Mouse (Mus musculus): ENCODE measurements around the gene Rmnd1. TPM values are rescaled to one million over a fixed set of nuclear protein-coding genes. Genes with fewer than 3 reads are reported as not detected.
"Not testable (repeated sequence)": the region's sequence is repeated elsewhere in the genome, so short reads cannot be mapped to it uniquely, and the experiment has no call there.

Rmnd1 gene
- polyA plus RNA-seq, 1 experiment from 2014 or later: 43.1 TPM

- no peaks in the 10 kb centered on the region for H3K27me3 ChIP-seq (ENCODE audit: control insufficient read depth, insufficient read depth, low read length)
- no peak overlapping the region for H3K9ac ChIP-seq (ENCODE audit: low read length)
- no peaks in the 10 kb centered on the region for H3K4me1 ChIP-seq (ENCODE audit: control insufficient read depth, insufficient read depth, low read length)
- H3K4me2 ChIP-seq (ENCODE audit: low read depth, low read length): no peak overlapping the region
- peaks cover 2% of the 10 kb centered on the region; the same call in 1 of the 2 replicates for H3K36me3 ChIP-seq (ENCODE audit: control insufficient read depth, insufficient read depth, low read length)
- no peak overlapping the region for H3K27ac ChIP-seq (ENCODE audit: low read length)
- 75% methylated on average over 4 of the region's 4 CpGs for WGBS
- no peak overlapping the region for H3K4me3 ChIP-seq (replicated peaks; ENCODE audit: low read length)
- no peak for ATAC-seq (ENCODE audit: insufficient read depth, low FRiP score)
- no peaks in the 10 kb centered on the region for H3K9me3 ChIP-seq (replicated peaks; ENCODE audit: control insufficient read depth, low read length)
Measured at GRCm38 (mm10) chr10:4456409-4456808, 24.2 kb upstream of the Rmnd1 start.

- H3K4me2 ChIP-seq (ENCODE audit: low read depth, low read length): no peak overlapping the region
- no peaks in the 10 kb centered on the region for H3K27me3 ChIP-seq (ENCODE audit: control insufficient read depth, insufficient read depth, low read length)
- peaks cover 4% of the 10 kb centered on the region for H3K36me3 ChIP-seq (ENCODE audit: control insufficient read depth, insufficient read depth, low read length)
- no peak overlapping the region for H3K27ac ChIP-seq (ENCODE audit: low read length)
- H3K4me3 ChIP-seq (replicated peaks; ENCODE audit: low read length): no peak overlapping the region
- H3K9me3 ChIP-seq (replicated peaks; ENCODE audit: control insufficient read depth, low read length): no peaks in the 10 kb centered on the region
- WGBS: 89% methylated on average over 3 of the region's 3 CpGs
- no peak for ATAC-seq (ENCODE audit: insufficient read depth, low FRiP score)
- peaks cover 14% of the 10 kb centered on the region for H3K4me1 ChIP-seq (ENCODE audit: control insufficient read depth, insufficient read depth, low read length)
- H3K9ac ChIP-seq (ENCODE audit: low read length): no peak overlapping the region
Measured at GRCm38 (mm10) chr10:4435416-4435815, 3.2 kb upstream of the Rmnd1 start.

DNA sequence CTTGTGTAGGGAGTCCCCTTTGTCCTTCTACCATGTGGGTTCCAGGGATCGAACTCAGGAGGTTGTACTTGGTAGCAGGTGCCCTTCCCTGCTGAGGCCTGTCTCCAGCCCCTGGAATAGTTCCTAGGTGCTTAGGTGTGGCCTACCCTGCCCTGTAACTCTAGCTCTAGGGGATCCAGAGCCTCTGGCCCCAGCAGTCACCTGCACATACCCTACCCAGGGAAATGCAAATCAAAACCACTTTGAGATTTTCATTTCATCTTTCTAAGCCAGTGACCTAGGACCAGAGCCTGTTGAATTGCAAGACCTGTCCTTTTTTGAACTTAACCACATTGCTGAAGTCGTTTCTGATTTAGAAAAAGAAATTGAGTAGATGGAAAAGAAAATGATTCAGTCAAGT, 1.7 kb upstream of the Rmnd1 start:
- not testable (repeated sequence) for H3K9me3 ChIP-seq (replicated peaks; ENCODE audit: control insufficient read depth, low read length); ATAC-seq (ENCODE audit: insufficient read depth, low FRiP score); H3K4me3 ChIP-seq (replicated peaks; ENCODE audit: low read length); H3K9ac ChIP-seq (ENCODE audit: low read length); H3K36me3 ChIP-seq (ENCODE audit: control insufficient read depth, insufficient read depth, low read length); H3K27me3 ChIP-seq (ENCODE audit: control insufficient read depth, insufficient read depth, low read length); H3K27ac ChIP-seq (ENCODE audit: low read length)
- 82% methylated on average over 2 of the region's 2 CpGs for WGBS
- Histone ChIP-seq H3K4me2 (ENCODE audit: low read depth, low read length) (0 out of 2 replicates have a peak overlapping the region, but pooled peaks have one; percentile 55), H3K4me1 (ENCODE audit: control insufficient read depth, insufficient read depth, low read length) (peaks cover 14% of the 10 kb centered on the region)

GRCm38 (mm10) chr10:4432996-4433755, 988 bp upstream of the Rmnd1 start:
- Histone ChIP-seq H3K4me2 (ENCODE audit: low read depth, low read length) (peak overlapping the region; percentile 55), H3K27ac (ENCODE audit: low read length) (peak overlapping the region; percentile 93), H3K4me1 (ENCODE audit: control insufficient read depth, insufficient read depth, low read length) (peaks cover 14% of the 10 kb centered on the region), H3K36me3 (ENCODE audit: control insufficient read depth, insufficient read depth, low read length) (peaks cover 3% of the 10 kb centered on the region), H3K27me3 (ENCODE audit: control insufficient read depth, insufficient read depth, low read length) (no peaks in the 10 kb centered on the region), H3K9me3 (replicated peaks; ENCODE audit: control insufficient read depth, low read length) (no peaks in the 10 kb centered on the region), H3K9ac (ENCODE audit: low read length) (peak overlapping the region; percentile 72), H3K4me3 (replicated peaks; ENCODE audit: low read length) (peak overlapping the region; percentile 64)
- 8% methylated on average over 19 of the region's 19 CpGs for whole genome bisulfite sequencing
- no peak for ATAC-seq (ENCODE audit: insufficient read depth, low FRiP score)

GRCm38 (mm10) chr10:4431746-4432122, 454 bp downstream of the Rmnd1 start:
- peaks cover 14% of the 10 kb centered on the region for H3K4me1 ChIP-seq (ENCODE audit: control insufficient read depth, insufficient read depth, low read length)
- peak overlapping the region; percentile 82 for H3K9ac ChIP-seq (ENCODE audit: low read length)
- no peaks in the 10 kb centered on the region for H3K27me3 ChIP-seq (ENCODE audit: control insufficient read depth, insufficient read depth, low read length)
- peak overlapping the region; percentile 49; the same call in 1 of the 2 replicates for H3K27ac ChIP-seq (ENCODE audit: low read length)
- peak overlapping the region; percentile 90 for H3K4me2 ChIP-seq (ENCODE audit: low read depth, low read length)
- peak overlapping the region; percentile 82 for H3K4me3 ChIP-seq (replicated peaks; ENCODE audit: low read length)
- whole genome bisulfite sequencing: 10% methylated on average over 5 of the region's 5 CpGs
- ATAC-seq (ENCODE audit: insufficient read depth, low FRiP score): peak; percentile 2
- no peaks in the 10 kb centered on the region for H3K9me3 ChIP-seq (replicated peaks; ENCODE audit: control insufficient read depth, low read length)
- peaks cover 4% of the 10 kb centered on the region for H3K36me3 ChIP-seq (ENCODE audit: control insufficient read depth, insufficient read depth, low read length)

DNA sequence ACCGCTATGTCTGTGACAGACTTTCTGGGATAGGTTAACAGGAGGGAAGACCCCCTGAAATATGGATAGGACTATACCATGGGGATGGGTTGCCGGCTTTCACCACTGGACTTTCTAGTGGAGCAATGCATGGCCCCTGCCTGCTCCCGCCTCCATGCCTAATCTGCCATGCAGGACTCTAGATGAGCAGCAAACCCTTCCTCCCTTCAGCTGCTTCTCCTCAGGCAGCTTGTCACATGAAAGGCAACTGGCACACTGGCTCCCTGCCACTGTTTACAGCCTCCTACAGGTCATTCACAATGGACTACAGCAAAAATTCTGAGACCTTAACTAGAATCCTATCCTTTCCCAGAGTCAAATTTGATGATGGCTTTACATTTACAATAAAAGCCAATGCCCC, 1.4 kb downstream of the Rmnd1 start:
- Histone ChIP-seq H3K4me3 (replicated peaks; ENCODE audit: low read length) (no peak overlapping the region), H3K9ac (ENCODE audit: low read length) (peak overlapping the region; percentile 82; the same call in 1 of the 2 replicates), H3K36me3 (ENCODE audit: control insufficient read depth, insufficient read depth, low read length) (peaks cover 4% of the 10 kb centered on the region), H3K4me1 (ENCODE audit: control insufficient read depth, insufficient read depth, low read length) (peaks cover 14% of the 10 kb centered on the region), H3K9me3 (replicated peaks; ENCODE audit: control insufficient read depth, low read length) (no peaks in the 10 kb centered on the region), H3K27me3 (ENCODE audit: control insufficient read depth, insufficient read depth, low read length) (no peaks in the 10 kb centered on the region), H3K27ac (ENCODE audit: low read length) (no peak overlapping the region), H3K4me2 (ENCODE audit: low read depth, low read length) (peak overlapping the region; percentile 90)
- ATAC-seq (ENCODE audit: insufficient read depth, low FRiP score): no peak
- 84% methylated on average over 3 of the region's 3 CpGs for WGBS

DNA sequence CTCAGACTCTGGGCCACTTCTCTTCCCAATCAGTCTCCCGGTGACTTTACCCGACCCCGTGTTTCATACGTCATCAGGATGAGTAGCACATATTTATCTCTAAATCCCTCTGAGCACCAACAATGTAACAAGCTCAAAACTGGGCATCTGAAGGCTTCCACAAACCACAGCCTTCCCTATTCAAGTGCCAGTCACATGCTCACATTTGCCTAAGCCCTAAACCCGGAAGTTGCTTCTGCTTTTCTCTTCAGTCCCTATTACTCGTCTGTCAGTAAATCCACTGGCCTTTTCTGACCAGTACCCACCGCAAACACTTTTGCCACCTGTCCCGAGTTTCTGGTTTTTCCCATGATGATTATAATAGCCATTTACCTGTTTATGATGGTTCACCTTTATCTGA, 1.8 kb downstream of the Rmnd1 start:
- 84% methylated on average over 8 of the region's 8 CpGs for WGBS
- peaks cover 4% of the 10 kb centered on the region for H3K36me3 ChIP-seq (ENCODE audit: control insufficient read depth, insufficient read depth, low read length)
- H3K27ac ChIP-seq (ENCODE audit: low read length): no peak overlapping the region
- ATAC-seq (ENCODE audit: insufficient read depth, low FRiP score): no peak
- H3K27me3 ChIP-seq (ENCODE audit: control insufficient read depth, insufficient read depth, low read length): no peaks in the 10 kb centered on the region
- H3K9ac ChIP-seq (ENCODE audit: low read length): peak overlapping the region; percentile 82; the same call in 1 of the 2 replicates
- H3K4me1 ChIP-seq (ENCODE audit: control insufficient read depth, insufficient read depth, low read length): peaks cover 14% of the 10 kb centered on the region
- no peaks in the 10 kb centered on the region for H3K9me3 ChIP-seq (replicated peaks; ENCODE audit: control insufficient read depth, low read length)
- H3K4me2 ChIP-seq (ENCODE audit: low read depth, low read length): peak overlapping the region; percentile 27; the same call in 1 of the 2 replicates
- H3K4me3 ChIP-seq (replicated peaks; ENCODE audit: low read length): no peak overlapping the region

- Histone ChIP-seq H3K9me3 (replicated peaks; ENCODE audit: control insufficient read depth, low read length) (no peaks in the 10 kb centered on the region), H3K27ac (ENCODE audit: low read length) (no peak overlapping the region), H3K4me1 (ENCODE audit: control insufficient read depth, insufficient read depth, low read length) (no peaks in the 10 kb centered on the region), H3K9ac (ENCODE audit: low read length) (no peak overlapping the region), H3K36me3 (ENCODE audit: control insufficient read depth, insufficient read depth, low read length) (peaks cover 9% of the 10 kb centered on the region), H3K4me3 (replicated peaks; ENCODE audit: low read length) (no peak overlapping the region), H3K27me3 (ENCODE audit: control insufficient read depth, insufficient read depth, low read length) (no peaks in the 10 kb centered on the region), H3K4me2 (ENCODE audit: low read depth, low read length) (no peak overlapping the region)
- WGBS: 73% methylated on average over 8 of the region's 8 CpGs
- ATAC-seq (ENCODE audit: insufficient read depth, low FRiP score): no peak
Measured at GRCm38 (mm10) chr10:4425245-4425644, 6.9 kb downstream of the Rmnd1 start.

DNA sequence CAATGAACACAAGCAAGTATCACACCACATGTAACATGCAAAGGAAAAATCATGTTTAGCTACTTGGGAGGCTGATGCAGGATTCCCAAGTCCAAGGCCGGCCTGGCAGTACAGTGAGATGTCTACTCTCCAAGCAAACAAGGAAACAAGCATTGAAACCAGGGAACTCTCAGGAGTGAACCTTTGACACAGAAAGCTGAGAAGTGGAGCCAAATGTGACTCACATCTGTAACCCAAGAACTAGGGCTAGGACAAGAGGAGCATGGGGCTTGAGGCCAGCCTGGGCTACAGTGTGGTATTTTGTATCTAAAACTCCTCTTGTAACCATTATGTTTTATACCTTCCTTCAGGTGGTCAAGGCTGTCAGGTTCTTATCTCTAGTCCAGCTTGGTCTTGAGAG, 25.0 kb downstream of the Rmnd1 start:
- WGBS: 84% methylated on average over 1 of the region's 1 CpGs
- H3K36me3 ChIP-seq (ENCODE audit: control insufficient read depth, insufficient read depth, low read length): 0 out of 2 replicates have a peak, but pooled peaks cover 20% of the 10 kb centered on the region
- no peaks in the 10 kb centered on the region for H3K4me1 ChIP-seq (ENCODE audit: control insufficient read depth, insufficient read depth, low read length)
- H3K4me2 ChIP-seq (ENCODE audit: low read depth, low read length): no peak overlapping the region
- ATAC-seq (ENCODE audit: insufficient read depth, low FRiP score): no peak
- no peak overlapping the region for H3K27ac ChIP-seq (ENCODE audit: low read length)
- no peak overlapping the region for H3K4me3 ChIP-seq (replicated peaks; ENCODE audit: low read length)
- H3K27me3 ChIP-seq (ENCODE audit: control insufficient read depth, insufficient read depth, low read length): no peaks in the 10 kb centered on the region
- H3K9me3 ChIP-seq (replicated peaks; ENCODE audit: control insufficient read depth, low read length): no peaks in the 10 kb centered on the region
- no peak overlapping the region for H3K9ac ChIP-seq (ENCODE audit: low read length)

All from stomach, embryonic 16.5 days (tissue).